Mouse (Mus musculus): ENCODE measurements at regions not wholly inside any gene's neighbourhood (a gene's known extent, or its start where the extent isn't known, plus 50 kb on each side); places are given as distances from the start of the nearest gene placed in this dataset.

DNA sequence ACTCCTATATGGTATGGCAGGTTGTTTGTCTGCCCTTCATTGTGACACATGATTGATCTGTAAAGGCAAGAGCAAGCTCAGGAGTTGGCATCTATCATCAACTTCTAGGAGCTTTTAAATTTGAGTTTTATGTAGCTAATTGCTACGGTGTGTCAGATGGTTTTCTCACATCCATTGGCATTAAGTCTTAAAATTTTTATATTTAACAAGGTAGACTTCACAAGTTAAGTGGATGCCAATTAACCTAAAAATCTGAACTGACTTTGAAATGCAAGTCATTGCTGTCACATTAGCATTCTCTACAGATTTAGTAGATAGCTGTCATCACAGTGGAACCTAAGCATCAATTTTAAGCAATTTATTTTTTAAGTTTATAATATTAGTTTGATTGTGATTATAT, 345.5 kb downstream of the Hdgfl1 start:
- TF ChIP-seq POLR2A (IDR thresholded peaks at IDR 0.05; ENCODE audit: borderline replicate concordance, low read depth, low read length) = no peak
- no peak for TF ChIP-seq CTCF (IDR thresholded peaks at IDR 0.05; ENCODE audit: low read depth, low read length)

All from bone marrow macrophage, adult 2 months (primary cell).